Mouse (Mus musculus) G1E-ER4 (cell line): Measurements from ENCODE around the gene Rhbdl1. TPM values are rescaled to one million over a fixed set of nuclear protein-coding genes. Genes with fewer than 3 reads are reported as not detected.

Experiments used
- GATA1 ChIP-seq: IDR thresholded peaks from one replicate; pipeline ENCODE4 v1.8.0; 2012; ENCODE audit warnings: low read length, inconsistent platforms
- polyA plus RNA-seq: library from polyadenylated mRNA; stranded (reverse); fragments of >175 nt; gene quantifications from 2 replicates; pipeline ENCODE4 v1.2.3, GENCODE M21; 2012

Gene Rhbdl1
- polyA plus RNA-seq, 1 experiment, result 2.4 TPM

DNA sequence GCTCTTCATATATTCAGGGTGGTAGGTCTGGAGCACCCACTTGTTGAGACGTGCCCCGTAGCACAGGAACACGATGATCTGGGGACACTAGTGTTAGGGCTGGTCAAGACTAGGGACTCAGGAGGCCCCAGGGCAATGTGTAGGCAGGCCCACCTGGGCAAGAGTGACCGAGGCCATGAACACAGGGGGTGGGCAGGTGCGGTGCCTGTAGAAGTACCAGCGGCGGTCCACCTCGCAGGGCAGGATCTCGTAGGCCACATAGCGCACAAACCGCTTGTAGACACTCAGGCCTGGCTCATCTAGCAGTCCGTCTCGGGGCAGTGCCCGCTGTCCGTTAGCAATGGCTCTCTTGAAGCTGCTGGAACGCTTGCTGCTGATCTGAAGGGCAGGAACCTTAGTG lies 1.3 kb downstream of the Rhbdl1 start:
- no peak for TF ChIP-seq GATA1

DNA sequence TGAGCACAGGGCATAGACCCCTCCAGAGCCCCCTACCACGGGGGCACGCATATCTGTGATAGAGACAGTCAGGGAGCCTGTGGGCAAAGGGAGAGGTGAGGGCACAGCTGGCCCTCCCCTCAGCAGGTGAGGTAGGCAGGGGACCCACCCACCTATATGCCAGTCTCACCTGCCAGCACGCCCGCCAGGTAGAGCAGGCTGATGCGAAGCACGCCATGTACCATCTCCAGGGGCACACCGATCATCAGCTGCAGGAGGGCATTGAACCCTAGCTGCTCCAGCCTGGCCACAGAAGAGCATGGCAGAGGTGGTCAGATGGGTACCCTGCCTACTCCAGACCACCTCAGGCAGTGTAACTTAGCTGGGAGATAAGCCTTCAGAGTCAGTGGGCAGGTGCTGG lies 1.8 kb downstream of the Rhbdl1 start:
- TF ChIP-seq GATA1, result no peak

DNA sequence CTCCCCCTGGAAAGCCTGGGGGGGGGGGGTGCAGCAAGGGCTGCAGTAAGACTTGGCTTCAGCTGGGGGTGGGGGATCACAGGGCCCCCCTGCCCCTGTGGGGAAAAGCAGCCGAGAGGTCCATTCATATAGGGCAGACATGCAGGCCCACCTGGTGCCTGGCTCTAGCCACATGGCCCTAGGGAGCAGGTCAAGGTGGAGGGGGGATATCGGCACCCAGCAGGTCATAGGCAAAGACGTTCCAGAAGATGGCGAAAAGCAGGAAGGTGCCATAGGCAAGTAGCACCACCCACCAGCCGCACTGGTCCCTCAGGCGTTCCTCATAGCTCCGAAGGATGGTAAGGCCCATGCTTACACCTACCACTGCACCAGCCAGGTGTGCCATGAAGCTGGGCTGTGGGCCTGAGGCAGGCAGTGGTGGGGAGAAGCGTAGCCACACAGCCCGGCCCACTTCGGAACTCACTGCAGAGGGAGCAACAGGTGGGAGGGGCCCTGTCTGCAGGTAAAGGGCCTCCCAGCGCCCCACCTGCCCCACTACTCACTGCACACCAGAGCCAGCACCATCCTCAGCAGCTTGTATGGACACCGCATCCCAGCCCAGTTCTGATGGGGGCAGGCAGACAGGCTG lies 2.4 kb downstream of the Rhbdl1 start:
- TF ChIP-seq GATA1, result no peak

DNA sequence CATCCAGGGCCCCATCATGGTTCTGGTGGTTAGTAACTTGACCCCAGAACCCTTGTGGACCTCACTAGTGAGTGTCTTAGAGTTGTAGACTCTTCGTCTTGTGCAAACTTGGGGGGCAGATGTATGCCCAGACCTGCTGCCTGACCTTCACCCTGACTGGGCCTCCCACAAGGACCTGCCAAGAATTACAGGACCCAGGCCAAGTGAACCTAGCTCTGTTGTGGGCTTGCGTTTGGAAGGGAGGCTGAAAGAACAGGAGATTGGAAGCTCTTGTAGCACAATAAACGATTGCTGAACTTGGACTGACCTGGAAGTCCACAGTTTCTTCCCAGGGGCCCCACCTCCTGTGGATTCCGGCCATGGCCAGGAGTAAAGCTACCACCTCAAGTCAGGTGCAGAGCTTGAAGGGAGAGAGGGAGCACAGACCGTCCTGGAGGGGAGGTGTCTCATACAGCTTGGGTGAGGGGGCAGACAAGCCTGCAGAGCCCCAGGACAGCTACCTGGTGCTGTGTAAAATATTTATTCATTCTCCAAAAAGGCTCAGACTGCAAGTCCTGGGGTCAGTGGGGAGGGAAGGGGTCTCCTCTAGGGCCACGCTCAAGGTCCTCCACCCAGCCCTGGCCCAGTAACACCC lies 3.0 kb downstream of the Rhbdl1 start:
- no peak for TF ChIP-seq GATA1

DNA sequence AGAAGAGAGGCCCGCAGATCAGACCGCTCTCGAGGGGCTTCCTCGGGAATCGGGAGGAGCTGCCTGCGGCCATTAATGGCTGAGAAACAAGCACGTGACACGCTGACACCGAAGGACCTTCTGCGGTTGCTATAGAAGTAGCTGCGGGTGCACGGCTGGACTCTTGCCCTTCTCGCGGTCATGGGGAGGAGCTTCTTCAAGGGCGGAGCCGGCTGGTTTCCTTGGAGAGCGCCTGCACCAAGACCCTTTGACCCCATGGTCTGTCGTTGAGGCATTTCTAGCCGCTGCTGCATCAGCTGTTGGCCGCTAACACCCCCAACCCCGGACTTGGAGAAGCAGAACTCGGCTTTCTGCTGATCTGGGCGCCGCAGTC lies 3.8 kb downstream of the Rhbdl1 start, which contains the start of gene Stub1:
Gene Stub1 (minus strand): TSS at position 114 of the 373 bp plus-strand sequence.
- no peak for TF ChIP-seq GATA1

DNA sequence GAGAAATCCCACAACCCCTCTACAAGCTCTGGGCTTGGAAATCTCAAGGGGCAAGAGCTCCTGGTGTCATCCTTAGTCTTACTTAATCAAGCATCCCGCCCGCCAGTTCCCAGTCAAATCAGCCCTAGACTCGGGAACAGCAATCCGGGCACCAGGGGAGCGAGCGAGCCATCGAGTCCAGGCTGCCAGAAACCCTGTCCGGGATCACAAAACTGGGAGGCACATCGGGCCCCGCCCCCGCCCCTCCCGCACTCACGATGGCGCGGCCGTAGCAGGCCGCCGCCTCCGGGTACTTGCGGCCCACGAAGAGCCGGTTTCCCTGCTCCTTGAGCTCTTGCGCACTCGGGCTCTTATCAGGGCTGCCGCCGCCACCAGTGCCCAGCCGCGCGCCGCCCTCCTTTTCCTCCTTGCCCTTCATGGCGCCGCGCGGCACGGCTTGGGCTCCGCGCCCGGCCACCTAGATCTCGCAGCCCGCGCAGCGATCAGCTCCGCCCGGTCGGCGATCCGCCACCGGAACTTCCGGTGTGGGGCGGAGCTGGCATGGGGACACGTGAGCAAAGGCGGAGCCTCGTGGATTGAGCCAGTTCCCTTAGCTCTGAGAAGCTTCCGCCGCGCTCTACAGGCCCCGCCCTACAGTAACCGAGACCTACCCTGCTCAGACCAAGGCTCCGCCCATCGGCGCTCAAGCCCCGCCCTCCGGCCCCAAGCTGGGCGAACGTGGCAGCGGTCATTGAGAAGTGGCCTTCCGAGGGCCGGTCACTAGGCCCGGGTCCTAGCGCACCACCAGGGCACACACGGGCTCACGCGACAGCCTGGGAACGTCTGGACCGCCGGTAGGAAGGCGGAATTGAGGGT lies 4.4 kb downstream of the Rhbdl1 start:
- no peak for TF ChIP-seq GATA1

DNA sequence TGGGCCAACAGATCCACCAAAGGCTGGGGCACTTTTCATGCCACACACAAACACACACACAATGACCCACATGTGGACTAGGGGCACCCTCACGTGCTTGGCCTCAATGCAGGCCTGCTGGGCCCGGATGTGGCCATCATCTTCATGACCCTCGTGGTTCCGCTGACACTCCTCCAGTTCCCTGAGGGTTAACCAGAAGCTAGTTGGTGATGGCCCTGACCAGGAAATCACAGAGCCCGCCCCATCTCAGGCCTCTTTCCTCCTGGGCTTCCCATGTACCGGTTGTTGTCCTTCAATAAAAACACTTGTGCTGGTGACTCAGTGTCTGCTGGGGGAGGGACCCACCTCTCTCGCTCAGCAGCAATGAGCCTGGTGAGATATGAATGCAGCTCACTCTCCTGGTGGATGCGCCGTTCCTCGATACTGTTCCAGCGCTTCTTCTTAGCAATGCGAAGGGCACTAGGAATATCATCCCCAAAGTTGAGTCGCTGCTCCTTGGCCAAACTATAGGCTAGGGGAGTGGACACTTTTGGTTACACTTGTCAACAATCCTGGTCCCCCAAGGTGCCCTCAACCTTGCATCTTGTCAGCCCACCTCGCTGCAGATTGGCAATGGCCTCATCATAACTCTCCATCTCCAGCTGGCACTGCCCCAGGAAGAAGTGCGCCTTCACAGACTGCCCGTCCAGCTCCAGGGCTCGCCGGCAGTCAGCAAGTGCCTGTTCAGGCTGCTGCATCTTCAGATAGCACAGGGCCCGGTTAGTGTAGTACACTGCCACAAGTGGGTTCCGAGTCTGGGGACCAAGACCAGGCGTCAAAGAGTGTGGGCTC lies 5.4 kb downstream of the Rhbdl1 start:
- no peak for TF ChIP-seq GATA1

DNA sequence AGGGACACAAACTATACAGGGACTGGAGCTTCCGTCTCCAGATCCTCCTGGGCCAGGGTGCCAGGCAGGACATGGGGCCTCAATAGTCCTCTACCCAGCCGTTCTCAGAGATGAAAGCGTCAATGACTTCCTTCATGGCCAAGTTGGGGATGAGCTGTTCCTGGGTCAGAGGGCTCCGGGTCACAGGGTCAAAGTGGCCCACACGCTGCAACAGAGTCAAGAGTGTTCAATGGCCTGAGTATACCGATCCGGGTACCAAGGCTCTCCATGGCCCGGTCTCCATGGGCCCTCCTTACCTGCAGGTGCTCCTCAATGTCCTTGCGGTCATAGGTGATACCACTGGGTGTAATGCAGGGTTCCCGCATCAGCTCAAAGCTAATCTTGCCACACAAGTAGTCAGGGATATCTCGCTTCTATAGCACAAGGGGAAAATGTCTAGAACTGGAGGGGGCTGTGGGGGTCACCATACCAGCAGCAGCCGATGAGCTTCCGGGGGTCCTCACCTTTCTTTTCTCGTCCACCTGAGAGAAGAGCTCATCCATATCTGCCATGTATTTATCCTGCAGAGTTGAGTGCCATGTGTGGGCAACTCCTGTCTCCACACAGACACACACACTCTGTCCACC lies 6.2 kb downstream of the Rhbdl1 start:
- no peak for TF ChIP-seq GATA1

DNA sequence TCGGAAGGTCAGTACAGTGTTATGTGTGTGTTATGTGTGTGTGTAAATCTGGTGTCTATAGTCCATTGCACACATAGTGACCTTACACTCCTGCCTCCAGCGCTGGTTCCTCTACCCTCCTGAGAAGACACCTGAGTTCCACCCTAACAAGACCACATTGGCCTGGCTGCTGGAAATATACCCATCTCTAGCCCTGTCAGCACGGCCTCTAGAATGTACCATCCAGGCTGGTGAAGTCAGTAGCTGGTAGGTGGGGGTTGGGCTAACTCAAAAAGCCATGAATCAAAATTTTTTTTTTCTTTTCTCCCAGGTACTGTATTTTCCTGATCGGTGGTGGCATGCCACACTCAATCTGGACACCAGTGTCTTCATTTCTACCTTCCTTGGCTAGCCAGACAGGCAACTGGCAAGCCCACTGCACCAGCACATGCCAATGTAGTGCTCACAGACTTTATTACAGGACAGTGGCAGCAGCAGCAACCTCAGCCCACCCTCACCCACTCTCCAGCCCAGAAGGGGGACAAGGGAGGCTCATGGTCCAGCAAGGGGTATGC lies 6.8 kb downstream of the Rhbdl1 start:
- no peak for TF ChIP-seq GATA1

DNA sequence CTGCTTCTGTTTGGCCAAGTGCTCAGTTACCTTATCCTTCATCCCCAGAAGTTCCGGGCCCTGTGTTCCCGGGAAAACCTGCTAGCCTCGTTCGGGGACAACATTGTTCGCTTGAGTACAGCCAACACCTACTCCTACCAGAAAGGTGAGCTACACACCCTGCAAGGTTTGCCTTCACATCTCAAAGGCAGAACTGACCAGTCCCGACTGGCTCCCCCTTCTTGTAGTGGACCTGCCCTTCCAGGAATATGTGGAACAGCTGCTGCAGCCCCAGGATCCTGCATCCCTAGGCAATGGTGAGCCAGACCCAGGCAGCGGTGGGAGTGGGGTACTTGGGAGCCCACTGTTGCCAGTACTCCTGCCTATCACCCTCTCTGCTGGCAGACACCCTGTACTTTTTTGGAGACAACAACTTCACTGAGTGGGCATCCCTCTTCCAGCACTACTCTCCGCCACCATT lies 7.5 kb downstream of the Rhbdl1 start:
- no peak for TF ChIP-seq GATA1

DNA sequence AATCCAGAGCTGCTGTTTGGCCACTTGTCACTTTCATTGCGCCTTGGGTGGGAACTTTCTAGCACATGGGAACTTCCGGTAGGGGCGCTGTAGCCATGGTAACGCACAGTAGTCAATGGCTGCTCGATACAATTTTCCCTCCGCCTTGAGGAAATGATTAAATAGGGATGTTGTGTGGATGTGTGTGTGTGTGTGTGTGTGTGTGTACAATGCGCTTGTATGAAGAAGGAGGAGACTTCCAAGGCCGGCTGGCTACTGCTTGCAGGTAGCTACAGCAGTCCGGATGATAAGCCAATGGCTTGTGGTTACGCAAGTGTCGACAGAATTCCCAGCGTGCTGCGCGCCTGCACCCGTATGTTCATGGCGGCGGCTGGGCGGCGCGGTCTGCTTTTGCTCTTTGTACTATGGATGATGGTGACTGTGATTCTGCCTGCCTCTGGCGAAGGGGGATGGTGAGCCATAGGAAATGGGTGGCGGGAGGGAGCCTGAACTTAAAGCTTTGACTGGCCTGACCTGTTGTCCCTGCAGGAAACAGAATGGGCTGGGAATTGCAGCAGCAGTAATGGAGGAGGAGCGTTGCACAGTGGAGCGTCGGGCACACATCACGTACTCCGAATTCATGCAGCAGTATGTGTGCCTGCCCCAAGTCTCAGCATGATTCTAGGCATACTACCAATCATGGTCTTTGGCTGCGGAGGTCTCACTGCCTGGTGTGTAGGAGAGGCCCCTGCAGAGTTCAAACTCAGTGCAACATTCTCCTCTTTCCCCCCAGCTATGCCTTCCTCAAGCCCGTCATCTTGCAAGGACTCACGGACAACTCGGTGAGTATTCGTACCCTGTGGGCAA lies 8.2 kb downstream of the Rhbdl1 start, which contains the start of gene Jmjd8:
Gene Jmjd8 (plus strand): TSS at position 156 of the 846 bp plus-strand sequence.
- TF ChIP-seq GATA1, result no peak

DNA sequence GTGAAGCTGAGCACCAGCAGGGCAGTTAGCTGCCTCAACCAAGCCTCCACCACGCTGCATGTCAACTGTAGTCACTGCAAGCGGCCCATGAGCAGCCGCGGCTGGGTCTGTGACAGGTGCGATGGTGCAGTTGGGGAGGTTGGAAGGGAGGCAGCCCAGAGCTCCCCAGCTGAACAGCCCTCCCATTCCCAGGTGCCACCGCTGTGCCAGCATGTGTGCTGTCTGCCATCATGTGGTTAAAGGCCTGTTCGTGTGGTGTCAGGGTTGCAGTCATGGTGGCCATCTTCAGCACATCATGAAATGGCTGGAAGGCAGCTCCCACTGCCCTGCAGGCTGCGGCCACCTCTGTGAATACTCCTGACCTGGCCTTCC lies 8.9 kb downstream of the Rhbdl1 start:
- no peak for TF ChIP-seq GATA1

DNA sequence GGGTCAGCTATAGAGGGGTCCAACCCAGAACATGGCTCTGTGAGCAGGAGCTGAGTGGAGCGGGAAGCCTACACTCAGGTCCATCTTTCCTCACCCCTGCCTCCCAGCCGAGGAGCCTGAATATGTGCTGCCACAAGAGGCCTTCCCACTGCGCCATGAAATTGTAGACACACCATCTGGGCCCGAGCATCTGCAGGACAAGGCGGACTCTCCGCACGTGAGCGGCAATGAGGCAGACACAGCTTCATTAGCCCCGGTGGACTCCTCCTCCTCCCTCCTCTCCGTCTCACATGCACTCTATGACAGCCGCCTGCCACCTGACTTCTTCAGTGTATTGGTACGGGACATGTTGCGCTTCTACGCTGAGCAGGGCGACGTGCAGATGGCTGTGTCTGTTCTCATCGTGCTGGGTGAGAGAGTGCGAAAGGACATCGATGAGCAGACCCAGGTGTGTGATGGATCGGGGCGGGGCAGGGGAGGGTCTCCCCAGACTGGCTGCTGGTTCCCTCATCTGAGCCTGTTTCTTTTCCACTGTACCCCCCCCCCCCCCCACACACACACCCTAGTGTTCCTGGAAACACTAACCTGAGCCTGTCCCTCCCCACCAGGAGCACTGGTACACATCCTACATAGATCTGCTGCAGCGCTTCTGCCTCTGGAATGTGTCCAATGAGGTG lies 9.4 kb downstream of the Rhbdl1 start:
- no peak for TF ChIP-seq GATA1
